Mouse (Mus musculus): ENCODE results near the gene Npepps.
"Not testable (repeated sequence)": the region's sequence is repeated elsewhere in the genome, so short reads cannot be mapped to it uniquely, and the experiment has no call there.

Npepps gene

DNA sequence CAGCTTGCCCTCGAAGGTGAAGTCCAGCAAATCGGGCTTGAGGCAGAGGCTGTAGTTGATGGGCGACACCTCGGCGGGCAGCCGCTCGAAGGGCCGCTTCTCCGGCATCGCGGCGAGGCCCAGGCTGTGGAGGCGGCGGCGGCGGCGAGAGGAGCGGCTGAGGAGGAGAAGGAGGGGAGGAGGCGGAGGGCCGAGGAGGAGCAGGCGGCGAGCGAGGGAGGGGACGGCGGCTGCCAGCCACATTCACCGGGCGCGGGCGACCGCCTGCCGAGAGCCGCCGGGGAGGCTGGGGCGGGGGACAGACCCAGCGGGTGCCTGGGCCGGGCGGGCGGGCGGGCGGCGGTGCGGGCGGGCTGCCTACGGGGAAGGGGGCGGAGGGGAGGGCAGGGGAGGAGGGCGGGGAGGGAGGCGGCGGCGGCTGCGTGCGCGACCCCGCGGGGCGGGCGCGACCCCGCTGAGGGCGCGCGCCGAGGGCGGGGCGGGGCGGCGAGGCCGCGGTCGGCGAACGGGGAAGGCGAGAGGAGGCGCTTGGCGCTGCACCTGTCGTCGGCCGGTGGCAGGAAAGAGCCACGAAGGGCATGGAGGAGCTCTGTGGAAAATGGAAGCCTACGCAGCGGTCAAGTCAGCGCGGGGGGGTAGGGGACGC is at the start of gene Npepps:
Gene Npepps, minus strand, starts transcription at position 423 of the 646 bp plus-strand sequence.
- DNase-seq (ENCODE audit: inconsistent age in 2 of 2, low spot score in 1 of 2) = peak; percentile 83 to 92

GRCm38 (mm10) chr11:97328148-97328547 is 47.7 kb upstream of the Npepps start:
- peak in 1 of 2 experiments; percentile 84 for DNase-seq (ENCODE audit: inconsistent age in 2 of 2, low spot score in 1 of 2)

GRCm38 (mm10) chr11:97325224-97325623 is 44.8 kb upstream of the Npepps start:
- no peak for DNase-seq (ENCODE audit: inconsistent age in 2 of 2, low spot score in 1 of 2)

- not testable (repeated sequence) for DNase-seq (ENCODE audit: inconsistent age in 2 of 2, low spot score in 1 of 2)
These were observed 41.6 kb upstream of the Npepps start for GRCm38 (mm10) chr11:97321894-97322600.

GRCm38 (mm10) chr11:97321197-97321596 is 40.8 kb upstream of the Npepps start:
- DNase-seq (ENCODE audit: inconsistent age in 2 of 2, low spot score in 1 of 2) = no peak

GRCm38 (mm10) chr11:97315504-97316503 is 35.4 kb upstream of the Npepps start, which contains the start of gene Mrpl45:
TSS of gene Mrpl45 (plus strand) at chr11:97315716.
- peak; percentile 99 to 100 for DNase-seq (ENCODE audit: inconsistent age in 2 of 2, low spot score in 1 of 2)

DNA sequence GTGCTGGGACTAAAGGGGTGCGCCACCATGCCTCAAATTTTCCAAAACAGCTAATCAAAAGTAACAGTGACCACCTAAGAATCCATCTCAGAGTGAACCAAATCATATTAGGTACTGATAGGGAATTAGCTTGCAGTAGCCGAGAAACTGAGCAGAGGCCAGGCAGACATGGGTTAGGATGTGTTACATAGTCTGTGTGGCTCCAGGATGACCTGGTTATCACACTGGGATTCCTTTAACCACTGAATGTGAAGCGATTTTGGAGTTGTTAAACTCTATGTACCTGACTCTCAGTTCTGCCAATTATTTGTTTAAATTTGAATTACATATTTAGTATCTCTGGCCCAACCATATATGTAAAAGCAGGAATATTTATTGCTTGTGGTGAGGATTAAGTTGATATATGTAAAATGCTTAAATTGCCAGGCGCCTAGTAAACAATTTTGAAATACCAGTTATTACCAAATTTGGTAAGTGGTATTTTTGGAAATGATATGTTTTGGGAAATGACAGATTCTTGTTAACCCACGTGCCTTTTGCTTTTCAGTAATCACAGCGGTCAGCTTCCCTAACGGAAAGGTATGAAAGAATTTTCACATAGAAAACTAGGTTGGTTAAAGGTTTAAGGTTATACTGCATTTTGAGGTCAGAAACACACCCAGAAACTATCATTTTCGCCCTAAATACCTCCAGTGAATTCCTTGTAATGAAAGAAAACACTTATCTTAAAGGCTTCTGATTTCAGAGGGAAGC is 34.5 kb upstream of the Npepps start:
- no peak for DNase-seq (ENCODE audit: inconsistent age in 2 of 2, low spot score in 1 of 2)

DNA sequence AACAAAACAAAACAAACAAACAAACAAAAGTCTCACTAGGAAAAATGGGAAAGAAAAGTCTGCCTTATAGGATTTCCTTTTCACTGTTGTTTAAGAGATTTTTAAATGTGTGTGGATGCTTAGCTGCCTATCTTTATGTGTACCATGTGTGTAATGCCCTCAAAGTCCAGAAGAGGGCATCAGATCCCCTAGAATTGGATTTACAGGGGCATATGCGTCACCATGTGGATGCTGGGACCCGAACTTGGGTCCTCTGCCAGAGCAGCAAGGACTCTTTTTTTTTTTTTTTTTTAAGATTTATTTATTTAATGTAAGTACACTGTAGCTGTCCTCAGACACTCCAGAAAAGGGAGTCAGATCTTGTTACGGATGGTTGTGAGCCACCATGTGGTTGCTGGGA is 33.7 kb upstream of the Npepps start:
- DNase-seq (ENCODE audit: inconsistent age in 2 of 2, low spot score in 1 of 2) = no peak

DNA sequence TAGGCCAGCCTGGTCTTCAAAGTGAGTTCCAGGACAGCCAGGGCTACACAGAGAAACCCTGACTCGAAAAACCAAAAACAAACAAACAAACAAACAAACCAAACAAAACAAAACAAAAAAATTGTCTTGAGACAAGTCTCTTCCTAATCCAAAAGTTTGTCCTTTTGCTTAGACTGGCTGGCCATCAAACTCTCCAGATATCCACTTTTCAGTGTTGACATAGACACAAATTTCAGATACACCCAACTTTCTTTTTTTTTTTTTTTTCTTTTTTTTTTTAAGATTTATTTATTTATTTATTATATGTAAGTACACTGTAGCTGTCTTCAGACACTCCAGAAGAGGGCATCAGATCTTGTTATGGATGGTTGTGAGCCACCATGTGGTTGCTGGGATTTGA is 32.4 kb upstream of the Npepps start:
- DNase-seq (ENCODE audit: inconsistent age in 2 of 2, low spot score in 1 of 2) = not testable (repeated sequence)

DNA sequence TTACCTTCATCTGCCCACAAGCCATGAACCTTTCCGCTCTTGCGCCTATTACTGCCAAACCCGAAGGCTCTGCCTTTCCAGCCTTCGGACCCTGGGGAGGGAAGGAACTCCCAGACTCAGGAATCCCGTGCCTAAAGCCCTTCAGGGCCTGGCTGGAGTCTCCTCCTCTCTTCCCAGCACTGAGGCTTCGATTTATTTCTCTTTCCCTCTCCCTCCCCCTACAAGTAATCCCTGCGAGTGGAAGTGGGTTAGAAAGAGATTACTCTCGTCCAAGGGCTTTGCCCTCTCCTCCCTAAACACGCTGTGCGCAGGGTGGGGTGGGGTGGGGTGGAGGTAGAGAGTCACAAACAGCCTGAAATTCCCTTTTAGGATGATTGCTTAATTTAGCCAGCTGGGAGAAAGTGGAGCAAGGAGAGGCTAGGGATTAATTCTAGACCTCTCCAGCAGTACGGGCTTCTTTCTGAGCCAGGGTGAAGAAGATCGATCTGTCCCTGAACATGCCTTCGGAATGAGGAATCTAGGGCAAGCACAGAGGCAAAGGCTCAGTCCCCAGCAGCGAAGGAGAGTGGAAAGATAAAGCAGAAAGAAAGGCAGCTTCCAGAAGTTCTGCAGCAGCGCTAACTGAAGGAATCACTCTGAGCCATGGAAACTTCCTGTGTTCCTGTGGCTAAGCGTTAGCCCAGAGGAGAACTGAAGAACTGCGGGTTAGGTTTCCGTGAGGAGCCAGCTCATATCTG is 30.6 kb upstream of the Npepps start:
- DNase-seq (ENCODE audit: inconsistent age in 2 of 2, low spot score in 1 of 2) = peak; percentile 50 to 82

- peak; percentile 85 to 95 for DNase-seq (ENCODE audit: inconsistent age in 2 of 2, low spot score in 1 of 2)
These were observed 29.6 kb upstream of the Npepps start for GRCm38 (mm10) chr11:97309911-97310571.

DNA sequence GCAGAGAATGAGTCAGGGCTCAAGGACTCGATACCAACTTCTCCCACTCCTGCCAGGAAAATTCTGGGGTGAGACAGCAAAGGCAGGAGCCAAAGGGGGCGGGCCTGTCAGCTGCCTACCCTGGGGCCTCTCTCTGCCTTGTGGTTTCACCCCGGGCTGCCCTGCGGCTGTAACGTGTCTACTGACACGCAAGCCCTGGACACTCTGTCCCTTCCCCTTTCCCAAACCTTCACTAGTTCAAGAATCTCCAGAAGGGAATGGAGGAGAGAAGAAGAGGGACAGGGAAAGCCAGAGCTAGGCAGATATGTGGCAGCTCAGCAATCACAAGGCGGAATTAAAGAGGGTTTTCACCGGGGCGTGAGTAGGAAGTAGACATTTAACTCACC is 29.0 kb upstream of the Npepps start:
- DNase-seq (ENCODE audit: inconsistent age in 2 of 2, low spot score in 1 of 2) = peak; percentile 95 to 97

DNA sequence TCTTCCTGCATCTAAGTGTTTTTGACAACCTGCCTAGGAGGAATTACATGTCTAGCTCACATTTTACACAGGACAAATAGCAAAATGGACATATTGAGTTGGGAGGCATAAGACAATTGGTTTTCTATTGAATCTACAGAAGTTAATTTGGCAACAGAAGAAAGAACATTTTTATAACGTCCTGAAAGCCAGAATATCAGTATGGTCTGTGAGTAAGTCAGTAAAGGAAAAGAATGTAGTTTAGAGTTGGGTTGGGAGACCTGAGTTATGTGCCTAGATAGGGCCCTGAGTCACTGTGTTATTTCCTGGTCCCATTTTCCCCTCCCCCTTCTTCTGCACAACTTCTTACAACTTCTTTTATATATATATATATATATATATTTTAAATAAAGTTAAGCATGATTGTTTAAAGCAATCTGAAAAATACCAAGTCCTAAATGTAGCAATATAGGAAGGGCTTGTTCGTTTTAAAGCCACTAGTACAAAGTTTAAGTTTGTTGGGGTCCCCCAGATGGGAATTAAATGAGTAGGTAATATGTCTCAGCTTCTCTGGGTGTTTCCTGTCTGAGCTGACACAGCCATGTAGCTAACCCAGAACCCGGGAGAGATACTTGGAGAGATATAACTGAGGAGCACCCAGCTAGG is 28.5 kb upstream of the Npepps start:
- no peak for DNase-seq (ENCODE audit: inconsistent age in 2 of 2, low spot score in 1 of 2)

DNA sequence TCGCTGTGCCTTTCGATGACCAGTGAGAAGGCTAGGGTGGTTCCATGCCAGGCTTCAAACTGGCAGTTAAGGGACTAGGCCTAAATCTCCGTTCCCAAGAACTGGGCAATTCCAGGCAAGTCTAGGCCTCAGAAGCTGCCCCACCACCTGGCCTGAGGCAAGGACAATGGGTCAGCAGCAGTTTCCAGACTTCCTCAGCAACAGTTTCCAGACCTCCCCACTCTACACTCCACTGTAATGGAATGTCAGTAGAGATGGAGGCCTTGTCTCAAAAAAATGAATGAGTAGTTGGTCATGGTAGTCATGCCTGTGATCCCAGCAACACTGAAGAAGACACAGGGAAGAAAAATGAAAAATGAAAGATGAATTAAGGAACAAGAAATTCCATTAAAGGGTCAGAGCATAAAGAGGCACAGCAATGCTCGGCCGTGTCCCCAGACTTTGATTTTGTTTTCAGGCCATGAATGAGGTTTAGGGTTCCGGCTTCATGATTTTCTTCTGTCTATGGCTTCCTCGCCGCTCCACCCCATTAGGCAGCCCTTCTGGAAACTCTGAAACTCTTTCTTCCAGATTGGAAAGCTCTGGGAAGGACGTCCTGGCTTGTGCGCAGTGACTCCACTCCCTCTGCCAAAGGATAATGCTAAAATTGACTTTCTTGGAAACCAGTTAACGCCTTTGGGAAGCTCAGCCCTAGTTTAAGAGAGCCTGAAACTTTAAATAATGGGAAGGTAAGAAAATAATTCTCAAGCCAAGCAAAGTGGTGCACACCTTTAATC is 27.0 kb upstream of the Npepps start:
- DNase-seq (ENCODE audit: inconsistent age in 2 of 2, low spot score in 1 of 2) = no peak

- no peak for DNase-seq (ENCODE audit: inconsistent age in 2 of 2, low spot score in 1 of 2)
These were observed 24.2 kb upstream of the Npepps start for GRCm38 (mm10) chr11:97304631-97305030.

DNA sequence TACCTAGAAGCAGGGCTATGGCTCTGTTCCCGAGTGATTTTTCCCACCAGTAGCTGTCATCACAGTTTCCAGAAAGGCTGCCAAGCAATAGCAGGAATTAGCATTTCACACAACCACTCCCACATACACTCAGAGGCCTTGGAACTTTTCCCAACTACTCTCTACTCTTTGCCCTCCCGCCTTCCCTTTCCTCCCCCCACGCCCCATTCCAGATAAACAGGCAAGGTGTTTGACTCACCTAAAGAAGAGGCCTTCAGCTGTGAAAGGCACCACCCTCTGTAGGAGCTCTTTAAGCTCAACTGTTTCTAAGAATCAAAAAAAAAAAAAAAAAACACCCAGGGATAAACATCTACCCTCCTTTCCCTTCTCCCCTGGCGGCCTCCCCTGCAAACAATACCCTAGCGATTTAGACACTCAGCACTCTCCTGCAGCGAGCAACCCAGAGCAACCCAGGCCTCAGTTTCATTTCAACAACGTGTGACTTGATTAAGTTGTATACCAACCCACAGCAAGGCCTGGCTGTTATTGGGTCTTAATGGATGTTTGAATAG is 21.9 kb upstream of the Npepps start:
- DNase-seq (ENCODE audit: inconsistent age in 2 of 2, low spot score in 1 of 2) = peak in 1 of 2 experiments; percentile 82

DNA sequence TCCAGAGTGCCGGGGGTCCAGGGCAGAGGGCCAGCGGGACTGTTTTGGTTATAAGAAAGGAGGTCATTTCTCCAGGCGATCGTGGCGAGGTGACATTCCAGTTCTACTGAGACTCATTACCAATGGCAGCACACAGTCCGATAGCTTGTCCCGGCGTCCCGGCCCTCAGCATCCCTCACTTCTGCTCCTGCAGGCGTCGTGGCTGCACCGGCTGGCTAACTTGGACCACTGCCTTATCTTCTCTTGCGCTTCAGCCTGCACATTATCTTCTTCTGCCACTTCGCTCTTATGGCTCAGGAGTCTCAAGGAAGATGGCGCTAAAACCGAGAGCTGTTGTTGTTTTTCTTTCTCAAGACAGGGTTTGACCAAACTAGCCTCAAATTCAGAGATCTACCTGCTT is 21.0 kb upstream of the Npepps start:
- DNase-seq (ENCODE audit: inconsistent age in 2 of 2, low spot score in 1 of 2) = no peak

DNA sequence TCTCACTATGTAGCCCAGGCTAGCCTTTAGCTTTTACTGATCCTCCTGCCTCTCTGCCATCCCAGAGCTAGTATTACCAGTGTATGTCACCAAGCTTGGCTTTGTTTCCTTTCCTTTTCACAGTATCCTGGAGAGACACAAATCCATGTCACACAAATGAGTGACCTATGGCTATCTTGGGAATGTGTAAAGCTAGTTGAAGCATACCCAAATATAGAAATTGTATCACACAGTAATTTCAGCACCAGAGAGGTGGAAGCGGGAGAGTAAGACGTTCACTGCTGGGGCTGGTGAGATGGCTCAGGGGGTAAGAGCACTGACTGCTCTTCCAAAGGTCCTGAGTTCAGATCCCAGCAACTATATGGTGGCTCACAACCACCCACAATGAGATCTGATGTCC is 19.5 kb upstream of the Npepps start:
- no peak for DNase-seq (ENCODE audit: inconsistent age in 2 of 2, low spot score in 1 of 2)
